Mouse (Mus musculus): ENCODE measurements around the gene Phlpp1.

Gene Phlpp1

DNA sequence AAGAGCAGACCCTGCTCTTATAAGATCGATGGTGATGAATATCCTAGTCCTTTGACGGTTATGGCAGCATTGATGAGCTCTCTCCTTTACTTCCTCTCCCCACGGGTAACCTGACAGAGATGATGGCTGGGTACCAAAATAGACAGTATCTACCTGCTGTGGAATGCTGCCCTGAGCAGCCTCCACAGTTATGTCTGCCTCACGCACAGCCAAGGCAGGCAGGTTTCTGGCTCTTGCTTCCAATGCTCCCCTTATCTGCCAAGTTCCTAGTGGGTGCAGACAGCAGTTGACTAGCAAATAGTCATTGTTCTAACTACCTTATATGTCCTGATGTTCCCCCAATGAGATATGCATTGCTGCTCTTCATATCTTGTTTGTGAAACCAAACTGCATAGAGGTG lies 215.7 kb downstream of the Phlpp1 start:
- DNase-seq (ENCODE audit: low read depth): no peak

GRCm38 (mm10) chr1:106389673-106390072 lies 218.1 kb downstream of the Phlpp1 start:
- peak; percentile 76 for DNase-seq (ENCODE audit: low read depth)

DNA sequence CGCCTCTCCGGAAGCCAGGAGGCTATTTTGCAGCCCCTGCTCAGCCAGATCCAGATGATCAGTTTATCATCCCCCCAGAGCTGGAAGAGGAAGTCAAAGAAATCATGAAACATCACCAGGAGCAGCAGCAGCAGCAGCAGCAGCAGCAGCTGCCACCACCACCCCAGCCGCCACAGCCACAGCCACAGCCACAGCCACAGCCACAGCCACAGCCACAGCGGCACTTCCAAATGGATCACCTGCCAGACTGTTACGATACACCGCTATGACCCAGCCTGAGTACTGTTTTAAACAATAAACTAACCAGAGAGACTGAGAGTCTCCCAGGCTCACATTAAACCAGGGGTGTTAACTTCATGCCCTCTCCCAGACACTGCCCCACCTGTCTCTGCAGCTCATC lies 221.5 kb downstream of the Phlpp1 start:
- DNase-seq (ENCODE audit: low read depth): no peak

- DNase-seq (ENCODE audit: low read depth): no peak
Observed at GRCm38 (mm10) chr1:106394678-106395077, 223.1 kb downstream of the Phlpp1 start.

GRCm38 (mm10) chr1:106395476-106395875 lies 223.9 kb downstream of the Phlpp1 start:
- peak; percentile 80 for DNase-seq (ENCODE audit: low read depth)

- no peak for DNase-seq (ENCODE audit: low read depth)
Observed at GRCm38 (mm10) chr1:106400900-106401634, 229.5 kb downstream of the Phlpp1 start.

- DNase-seq (ENCODE audit: low read depth): no peak
Observed at GRCm38 (mm10) chr1:106403011-106403501, 231.5 kb downstream of the Phlpp1 start.

DNA sequence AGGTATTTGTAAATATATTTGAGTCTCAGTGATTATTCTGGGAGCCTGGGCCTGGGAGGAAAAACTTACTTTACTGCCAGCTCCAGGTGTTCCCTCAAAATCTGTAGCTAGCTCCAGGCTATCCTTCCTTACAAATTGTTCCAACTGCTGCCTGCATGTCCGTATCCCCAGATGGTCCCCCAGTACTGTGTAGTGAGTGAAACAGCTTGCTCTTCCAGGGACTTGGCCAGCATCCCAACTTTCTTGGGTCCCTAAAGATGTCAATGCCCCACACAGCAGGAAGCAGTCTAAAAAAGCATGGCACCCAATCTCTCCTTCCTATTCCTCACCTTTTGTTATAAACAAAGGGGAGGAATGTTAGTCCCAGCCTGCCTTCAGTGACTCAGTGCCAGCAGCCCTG lies 235.3 kb downstream of the Phlpp1 start:
- DNase-seq (ENCODE audit: low read depth): no peak

DNA sequence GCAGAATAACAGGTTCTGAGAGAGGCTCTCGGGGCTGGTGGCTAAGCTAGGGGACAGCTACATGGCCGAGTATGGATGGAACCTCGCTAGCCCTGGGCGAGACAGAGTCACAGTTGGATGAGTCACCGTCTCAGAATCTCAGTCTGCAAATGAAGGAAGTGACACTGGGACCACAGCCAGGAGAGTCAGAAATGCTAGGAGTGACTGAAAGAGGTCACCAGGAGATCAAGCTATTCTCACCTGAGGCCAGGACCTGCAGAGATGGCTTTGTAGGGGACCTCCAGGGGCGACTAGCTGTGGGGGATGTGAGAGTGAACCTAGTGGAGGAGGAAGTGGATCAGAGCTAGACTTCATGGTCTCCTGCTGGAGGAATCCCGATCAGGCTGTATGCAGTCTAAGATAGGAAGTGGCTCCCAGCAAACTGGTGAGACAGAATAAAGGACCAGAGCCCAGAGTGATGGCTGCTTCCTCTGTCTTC lies 236.4 kb downstream of the Phlpp1 start:
- DNase-seq (ENCODE audit: low read depth): no peak

GRCm38 (mm10) chr1:106410858-106411257 lies 239.3 kb downstream of the Phlpp1 start:
- no peak for DNase-seq (ENCODE audit: low read depth)

DNA sequence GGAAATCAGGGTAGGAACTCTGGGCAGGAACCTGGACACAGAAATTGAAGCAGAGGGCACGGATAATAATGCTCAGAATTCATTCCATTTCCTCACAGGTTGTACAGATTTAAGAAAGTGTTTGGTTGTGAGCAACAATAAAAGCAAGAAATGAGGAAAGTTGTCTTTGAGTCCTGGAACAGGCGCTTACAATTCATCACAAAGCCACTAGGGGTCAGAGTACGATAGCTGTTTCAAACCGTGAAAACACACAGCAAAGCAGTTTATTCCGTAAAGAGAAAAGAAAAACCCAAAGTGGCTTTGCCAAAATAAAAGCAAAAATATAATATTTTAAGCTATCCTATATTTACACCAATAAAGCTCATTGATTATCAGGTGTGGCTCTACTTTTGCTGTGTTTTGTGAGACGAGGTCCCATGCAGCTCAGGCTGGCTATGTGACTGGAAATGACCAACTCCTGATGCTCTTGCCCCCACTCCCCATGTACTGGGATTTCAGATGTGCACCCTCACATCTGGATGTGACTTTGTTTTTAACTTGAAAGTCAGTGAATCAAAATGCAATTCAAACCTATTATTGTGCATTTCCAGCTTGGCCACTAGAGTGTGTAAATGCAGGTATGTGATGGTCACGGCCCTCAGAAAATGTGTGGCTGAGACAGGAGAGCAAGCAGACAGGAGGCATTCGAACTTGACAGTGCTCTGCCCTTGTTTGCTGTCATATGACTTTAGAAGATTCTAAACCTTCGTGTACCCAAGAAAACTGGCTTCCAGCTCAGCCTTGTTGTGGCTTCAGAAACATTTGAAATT lies 253.8 kb downstream of the Phlpp1 start:
- peak; percentile 78 for DNase-seq (ENCODE audit: low read depth)

- no peak for DNase-seq (ENCODE audit: low read depth)
Observed at GRCm38 (mm10) chr1:106428170-106428569, 256.6 kb downstream of the Phlpp1 start.

- DNase-seq (ENCODE audit: low read depth): peak; percentile 7
Observed at GRCm38 (mm10) chr1:106428580-106428979, 257.0 kb downstream of the Phlpp1 start.

GRCm38 (mm10) chr1:106433580-106433979 lies 262.0 kb downstream of the Phlpp1 start:
- no peak for DNase-seq (ENCODE audit: low read depth)
